Mouse (Mus musculus) liver, embryonic 11.5 days (tissue): ENCODE data around the gene Me3. TPM values are rescaled to one million over a fixed set of nuclear protein-coding genes. Genes with fewer than 3 reads are reported as not detected.

Experiments
- ATAC-seq: fragments of 200-750 bp; cut with Nextera tagmentation; replicated peaks from 2 replicates; pipeline ENCODE4 v1.8.0; 2017; ENCODE audit warnings: moderate number of reproducible peaks, mild to moderate bottlenecking, moderate TSS enrichment, moderate library complexity; ENCODE audit not compliant: low FRiP score
- DNase-seq: peaks from one replicate; pipeline ENCODE4 v3.0.0-alpha.2; 2017; ENCODE audit warnings: low spot score
- H3K27ac ChIP-seq: fragments of 300-500 bp; sonication (generic); 2 replicates; pipeline ENCODE4 v1.5.1; 2014; ENCODE audit warnings: mild to moderate bottlenecking, low read depth, low read length, control low read depth
- H3K27me3 ChIP-seq: fragments of 300-500 bp; sonication (generic); replicated peaks from 2 replicates; pipeline ENCODE4 v1.6.1; 2014; ENCODE audit warnings: low read length, mixed read lengths; ENCODE audit not compliant: control insufficient read depth, insufficient read depth
- H3K36me3 ChIP-seq: fragments of 300-500 bp; sonication (generic); 2 replicates; pipeline ENCODE4 v1.6.1; 2014; ENCODE audit warnings: mild to moderate bottlenecking, low read length, moderate library complexity, mixed read lengths; ENCODE audit not compliant: control insufficient read depth, insufficient read depth
- H3K4me1 ChIP-seq: fragments of 300-500 bp; sonication (generic); replicated peaks from 2 replicates; pipeline ENCODE4 v1.6.1; 2014; ENCODE audit warnings: low read length, mixed read lengths; ENCODE audit not compliant: control insufficient read depth, insufficient read depth
- H3K4me2 ChIP-seq: fragments of 300-500 bp; sonication (generic); 2 replicates; pipeline ENCODE4 v1.6.1; 2014; ENCODE audit warnings: mild to moderate bottlenecking, control low read depth, moderate library complexity
- H3K4me3 ChIP-seq: fragments of 300-500 bp; sonication (generic); 2 replicates; pipeline ENCODE4 v1.5.1; 2014; ENCODE audit warnings: low read depth, low read length, control low read depth
- H3K9ac ChIP-seq: fragments of 300-500 bp; sonication (generic); 2 replicates; pipeline ENCODE4 v1.6.1; 2014; ENCODE audit warnings: low read depth, low read length, control low read depth
- H3K9me3 ChIP-seq: fragments of 300-500 bp; sonication (generic); 2 replicates; pipeline ENCODE4 v1.6.1; 2016; ENCODE audit warnings: low read length, inconsistent platforms, mixed read lengths; ENCODE audit not compliant: control insufficient read depth
- WGBS: fragments of 180-500 bp; shearing (Covaris S2); extraction: QIAGEN DNeasy Blood & Tissue Kit; methylation state at CpG from one replicate; pipeline ENCODE4 v1.1.7; 2014; 5-methylcytosine and 5-hydroxymethylcytosine counted together
- polyA plus RNA-seq: library from polyadenylated mRNA; unstranded; fragments of >200 nt; fragmentation: Nextera tagmentation; extraction: Ambion mirVana; gene quantifications from 2 replicates; pipeline ENCODE4 v1.2.1, GENCODE M21; 2014

Gene Me3
- polyA plus RNA-seq, 1 experiment from 2014 or later = 0.22 TPM

GRCm38 (mm10) chr7:89903442-89904343 is 271.5 kb downstream of the Me3 start, which contains the start of gene Ccdc81:
Gene Ccdc81, minus strand, starts transcription at chr7:89903629.
- H3K27me3 ChIP-seq = no peaks in the 10 kb centered on the region
- H3K4me1 ChIP-seq = no peaks in the 10 kb centered on the region
- H3K9ac ChIP-seq = no peak within 1 kb of the TSS
- 50% methylated on average over 22 of the region's 22 CpGs for WGBS
- H3K36me3 ChIP-seq = no peaks in the 10 kb centered on the region
- DNase-seq (no peak), ATAC-seq (no peak)
- no peak within 1 kb of the TSS for H3K4me3 ChIP-seq
- no peaks in the 10 kb centered on the region for H3K9me3 ChIP-seq
- peak within 1 kb of the TSS; percentile 20; the same call in 1 of the 2 replicates for H3K4me2 ChIP-seq
- H3K27ac ChIP-seq = no peak within 1 kb of the TSS

Other genes with a start within 250 kb of the Me3 start
- gene Tmem135, start 228.2 kb upstream of the Me3 start, polyA plus RNA-seq = 27.0 and 28.9 TPM in 2 replicates
- 7.8 and 8.3 TPM in 2 replicates for gene Fzd4, start 228.0 kb upstream of the Me3 start, polyA plus RNA-seq
- 8.2 and 9.0 TPM in 2 replicates for gene Prss23, start 105.2 kb upstream of the Me3 start, polyA plus RNA-seq